ENCODE assay signal across 7 mouse cellular contexts in genomic region chr7:3664524-3665214, GRCm38 (mm10). TPM values are rescaled to one million over a fixed set of nuclear protein-coding genes. Genes with fewer than 3 reads are reported as not detected.
A peak's percentile ranks its signal among the peaks of the same experiment; 100 is the strongest.
DNase-seq lines count a peak whose midpoint lies in the region; ATAC-seq and TF ChIP-seq lines count a peak whose summit lies in the region.

No protein-coding gene starts in this region.

- peak; percentile 4; the same call in 1 of the 2 replicates for ATAC-seq in limb, embryonic 13.5 days (ENCODE audit: low FRiP score, low read depth)
- ATAC-seq in midbrain, postnatal 0 days (ENCODE audit: low FRiP score): peak; percentile 15; the same call in 1 of the 2 replicates
- no peak for ATAC-seq in megakaryocyte progenitor cell, adult 5-6 weeks (replicated peaks; ENCODE audit: poor library complexity)

- in situ Hi-C loops in CH12.LX (cut with MboI; ENCODE audit: low pct_ligation_motif_present, low pct_unique_long_range_greater_than_20kb, low sequenced_read_pairs): no loop called here

- no peak for TF ChIP-seq EP300 in CH12.LX (IDR thresholded peaks at IDR 0.05; ENCODE audit: low read length)

- dilution Hi-C loops in CH12.LX (cut with MboI; ENCODE audit: extremely low pct_ligation_motif_present, extremely low pct_unique_long_range_greater_than_20kb, low sequenced_read_pairs): no loop called here

- H3K4me2 ChIP-seq in CH12.LX (ENCODE audit: insufficient read depth, low read depth, poor library complexity, severe bottlenecking): peak overlapping the region; percentile 91
- peak overlapping the region; percentile 86 for H3K4me2 ChIP-seq in limb, embryonic 13.5 days (replicated peaks)
- H3K4me2 ChIP-seq in midbrain, postnatal 0 days (ENCODE audit: low read depth, low read length, poor library complexity, severe bottlenecking): peak overlapping the region; percentile 82

- H3K4me3 ChIP-seq in CH12.LX (replicated peaks in 1 of 3; ENCODE audit: low read depth in 2 of 3, low read length in 2 of 3, poor library complexity in 1 of 3): peak overlapping the region; percentile 79 to 96 (median 93)
- H3K4me3 ChIP-seq in limb, embryonic 13.5 days: peak overlapping the region; percentile 77
- peak overlapping the region; percentile 64 for H3K4me3 ChIP-seq in midbrain, postnatal 0 days (ENCODE audit: low read depth, low read length)

- H3K79me2 ChIP-seq in CH12.LX (replicated peaks; ENCODE audit: control insufficient read depth, extremely low read depth, insufficient read depth, poor library complexity, severe bottlenecking): peaks cover 13% of the 10 kb centered on the region; the same call in 1 of the 2 replicates

- 37% methylated on average over 15 of the region's 15 CpGs for WGBS in limb, embryonic 13.5 days
- WGBS in midbrain, postnatal 0 days: 31% methylated on average over 15 of the region's 15 CpGs

- peaks cover 25 to 44% of the 10 kb centered on the region in 2 experiments for H3K36me3 ChIP-seq in CH12.LX (replicated peaks in 1 of 2; ENCODE audit: control insufficient read depth in 1 of 2, insufficient read depth in 1 of 2, low read length in 1 of 2)
- H3K36me3 ChIP-seq in limb, embryonic 13.5 days: peaks cover 40% of the 10 kb centered on the region
- H3K36me3 ChIP-seq in midbrain, postnatal 0 days (ENCODE audit: insufficient read depth, low read length): peaks cover 24% of the 10 kb centered on the region

- peaks cover 0 to 25% of the 10 kb centered on the region in 2 experiments; a peak in 2 of 4 replicates for H3K4me1 ChIP-seq in CH12.LX (ENCODE audit: control insufficient read depth in 1 of 2, insufficient read depth in 2 of 2)
- peaks cover 23% of the 10 kb centered on the region for H3K4me1 ChIP-seq in limb, embryonic 13.5 days
- H3K4me1 ChIP-seq in midbrain, postnatal 0 days (ENCODE audit: insufficient read depth, low read length): peaks cover 5% of the 10 kb centered on the region; the same call in 1 of the 2 replicates

- H3K27ac ChIP-seq in CH12.LX (ENCODE audit: insufficient read depth, low read depth): no peak overlapping the region
- peak overlapping the region; percentile 81 for H3K27ac ChIP-seq in limb, embryonic 13.5 days
- H3K27ac ChIP-seq in midbrain, postnatal 0 days (ENCODE audit: low read depth, low read length): peak overlapping the region; percentile 72

- no peak for TF ChIP-seq CTCF in CH12.LX (conservative IDR thresholded peaks at IDR 0.05 in 1 of 2, IDR thresholded peaks at IDR 0.05 in 1 of 2; ENCODE audit: low read depth in 2 of 2, low read length in 2 of 2)
- TF ChIP-seq CTCF in midbrain, postnatal 0 days (IDR thresholded peaks at IDR 0.05): no peak

- TF ChIP-seq RAD21 in CH12.LX (IDR thresholded peaks at IDR 0.05; ENCODE audit: low read depth, low read length): no peak

- no peaks in the 10 kb centered on the region for H3K9me3 ChIP-seq in CH12.LX (replicated peaks; ENCODE audit: low read length)
- no peaks in the 10 kb centered on the region for H3K9me3 ChIP-seq in limb, embryonic 13.5 days
- H3K9me3 ChIP-seq in midbrain, postnatal 0 days (ENCODE audit: low read length): no peaks in the 10 kb centered on the region

- TF ChIP-seq POLR2A in CH12.LX (IDR thresholded peaks at IDR 0.05; ENCODE audit: low read depth, low read length): no peak

- H3K27me3 ChIP-seq in CH12.LX (replicated peaks): no peaks in the 10 kb centered on the region
- H3K27me3 ChIP-seq in limb, embryonic 13.5 days: no peaks in the 10 kb centered on the region
- no peaks in the 10 kb centered on the region for H3K27me3 ChIP-seq in midbrain, postnatal 0 days (ENCODE audit: insufficient read depth, low read length)

- peak overlapping the region; percentile 80 for H3K9ac ChIP-seq in CH12.LX (ENCODE audit: insufficient read depth, low read depth)
- H3K9ac ChIP-seq in limb, embryonic 13.5 days: peak overlapping the region; percentile 84
- H3K9ac ChIP-seq in midbrain, postnatal 0 days (replicated peaks; ENCODE audit: low read length, poor library complexity, severe bottlenecking): peak overlapping the region; percentile 70

- DNase-seq in CH12.LX (ENCODE audit: extremely low read depth): peak; percentile 21
- peak; percentile 17 for DNase-seq in MN1 (ENCODE audit: low spot score)
- peak; percentile 24 for DNase-seq in heart, postnatal 4 days
- peak; percentile 10 for DNase-seq in midbrain, postnatal 0 days (ENCODE audit: low spot score)
- no peak for DNase-seq in retina, embryonic 14.5 days (ENCODE audit: low spot score)

TF ChIP-seq in CH12.LX, 34 proteins besides CTCF, POLR2A, EP300 and RAD21 (continues in another document):
- TF ChIP-seq IRF4 (IDR thresholded peaks at IDR 0.05; ENCODE audit: low read depth, low read length): no peak
- no peak for TF ChIP-seq ZC3H11A (IDR thresholded peaks at IDR 0.05; ENCODE audit: low read depth, low read length)
- no peak for TF ChIP-seq KAT2A (IDR thresholded peaks at IDR 0.05; ENCODE audit: insufficient replicate concordance, low read length)
- TF ChIP-seq E2F4 (IDR thresholded peaks at IDR 0.05; ENCODE audit: insufficient replicate concordance, low read depth, low read length): no peak
- no peak for TF ChIP-seq MYC (IDR thresholded peaks at IDR 0.05; ENCODE audit: low read depth, low read length)
- TF ChIP-seq TCF12 (IDR thresholded peaks at IDR 0.05; ENCODE audit: low read depth, low read length): no peak
- no peak for TF ChIP-seq POLR2AphosphoS2 (IDR thresholded peaks at IDR 0.05; ENCODE audit: low read depth, low read length)
- no peak for TF ChIP-seq NELFE (IDR thresholded peaks at IDR 0.05; ENCODE audit: low read depth, low read length)
- TF ChIP-seq HCFC1 (IDR thresholded peaks at IDR 0.05; ENCODE audit: low read depth, low read length): no peak
- TF ChIP-seq ZMIZ1 (IDR thresholded peaks at IDR 0.05; ENCODE audit: low read depth, low read length): no peak
- no peak for TF ChIP-seq MAX (IDR thresholded peaks at IDR 0.05; ENCODE audit: low read length)
- no peak for TF ChIP-seq ELF1 (IDR thresholded peaks at IDR 0.05; ENCODE audit: low read depth, low read length)
- no peak for TF ChIP-seq MEF2A (IDR thresholded peaks at IDR 0.05; ENCODE audit: borderline replicate concordance, low read depth, low read length)
- TF ChIP-seq GABPA (IDR thresholded peaks at IDR 0.05; ENCODE audit: insufficient replicate concordance, low read depth, low read length): no peak
- no peak for TF ChIP-seq MAZ (IDR thresholded peaks at IDR 0.05; ENCODE audit: low read depth, low read length)

RNA-seq across cellular contexts. Expression of gene Leng1, which starts 1.0 kb away (rescaled TPM):
- total RNA-seq in CH12.LX (2012; rRNA removed): 6.7 and 8.1 TPM in 2 replicates
- total RNA-seq in CH12.LX (2014; rRNA removed): 5.4 and 5.8 TPM in 2 replicates
- polyA plus RNA-seq in CH12.LX (2012; ENCODE audit: insufficient read length, low read depth): 8.5 and 9.9 TPM in 2 replicates
- total RNA-seq in heart, postnatal 4 days (2021): 10 to 100 TPM in 1 of 2 experiments, 1 to 10 TPM in 1; 8.5 to 10.2 TPM
- 19.0 and 20.3 TPM in 2 replicates for polyA plus RNA-seq in limb, embryonic 13.5 days (2015; fragmentation: Nextera tagmentation; extraction: Ambion mirVana)
- total RNA-seq in midbrain, postnatal 0 days (2014; rRNA removed): 5.2 and 7.2 TPM in 2 replicates
- 11.2 and 12.1 TPM in 2 replicates for polyA plus RNA-seq in midbrain, postnatal 0 days (2015; fragmentation: Nextera tagmentation; extraction: Ambion mirVana)
- 6.1 and 9.4 TPM in 2 replicates for total RNA-seq in megakaryocyte progenitor cell, adult 5-6 weeks (2015)
- total RNA-seq in megakaryocyte progenitor cell, adult 5-6 weeks (2017): 7.9 and 10.3 TPM in 2 replicates

RNA-seq across cellular contexts. Expression of gene Tmc4, which starts 12.7 kb away (rescaled TPM):
- total RNA-seq in CH12.LX (2012; rRNA removed): 1.8 and 1.9 TPM in 2 replicates
- 0.56 and 1.9 TPM in 2 replicates for total RNA-seq in CH12.LX (2014; rRNA removed)
- polyA plus RNA-seq in CH12.LX (2012; ENCODE audit: insufficient read length, low read depth): 4.0 and 4.6 TPM in 2 replicates
- 1 to 10 TPM; 2.2 to 2.4 TPM for total RNA-seq in heart, postnatal 4 days (2021)
- 5.7 and 6.2 TPM in 2 replicates for polyA plus RNA-seq in limb, embryonic 13.5 days (2015; fragmentation: Nextera tagmentation; extraction: Ambion mirVana)
- total RNA-seq in midbrain, postnatal 0 days (2014; rRNA removed): 4.0 and 8.2 TPM in 2 replicates
- 3.7 and 4.2 TPM in 2 replicates for polyA plus RNA-seq in midbrain, postnatal 0 days (2015; fragmentation: Nextera tagmentation; extraction: Ambion mirVana)
- 4.4 and 8.4 TPM in 2 replicates for total RNA-seq in megakaryocyte progenitor cell, adult 5-6 weeks (2015)
- total RNA-seq in megakaryocyte progenitor cell, adult 5-6 weeks (2017): 2.9 and 3.2 TPM in 2 replicates

RNA-seq across cellular contexts. Expression of gene Cnot3, which starts 19.6 kb away (rescaled TPM):
- total RNA-seq in CH12.LX (2012; rRNA removed) (20.9 and 21.1 TPM in 2 replicates), CH12.LX (2014; rRNA removed) (5.8 and 10.5 TPM in 2 replicates)
- polyA plus RNA-seq in CH12.LX (2012; ENCODE audit: insufficient read length, low read depth): 68.3 and 76.9 TPM in 2 replicates
- 10 to 100 TPM; 37.9 to 38.3 TPM for total RNA-seq in heart, postnatal 4 days (2021)
- polyA plus RNA-seq in limb, embryonic 13.5 days (2015; fragmentation: Nextera tagmentation; extraction: Ambion mirVana): 63.7 and 66.8 TPM in 2 replicates
- 15.1 and 23.3 TPM in 2 replicates for total RNA-seq in midbrain, postnatal 0 days (2014; rRNA removed)
- polyA plus RNA-seq in midbrain, postnatal 0 days (2015; fragmentation: Nextera tagmentation; extraction: Ambion mirVana): 27.1 and 32.6 TPM in 2 replicates
- total RNA-seq in megakaryocyte progenitor cell, adult 5-6 weeks (2015): 114 and 122 TPM in 2 replicates
- total RNA-seq in megakaryocyte progenitor cell, adult 5-6 weeks (2017): 20.0 and 25.3 TPM in 2 replicates

RNA-seq across cellular contexts. Expression of gene Tsen34, which starts 28.0 kb away (rescaled TPM):
- 39.0 and 40.2 TPM in 2 replicates for total RNA-seq in CH12.LX (2012; rRNA removed)
- 26.9 and 34.8 TPM in 2 replicates for total RNA-seq in CH12.LX (2014; rRNA removed)
- polyA plus RNA-seq in CH12.LX (2012; ENCODE audit: insufficient read length, low read depth): 23.1 and 24.3 TPM in 2 replicates
- total RNA-seq in heart, postnatal 4 days (2021): 100 to 1,000 TPM; 127 to 133 TPM
- 268 and 271 TPM in 2 replicates for polyA plus RNA-seq in limb, embryonic 13.5 days (2015; fragmentation: Nextera tagmentation; extraction: Ambion mirVana)
- total RNA-seq in midbrain, postnatal 0 days (2014; rRNA removed): 329 and 396 TPM in 2 replicates
- polyA plus RNA-seq in midbrain, postnatal 0 days (2015; fragmentation: Nextera tagmentation; extraction: Ambion mirVana): 260 and 263 TPM in 2 replicates
- 15.0 and 19.4 TPM in 2 replicates for total RNA-seq in megakaryocyte progenitor cell, adult 5-6 weeks (2015)
- total RNA-seq in megakaryocyte progenitor cell, adult 5-6 weeks (2017): 17.7 and 21.0 TPM in 2 replicates

RNA-seq across cellular contexts. Expression of gene Mboat7, which starts 28.7 kb away (rescaled TPM):
- 21.7 and 22.3 TPM in 2 replicates for total RNA-seq in CH12.LX (2012; rRNA removed)
- 18.4 and 19.4 TPM in 2 replicates for total RNA-seq in CH12.LX (2014; rRNA removed)
- 36.4 and 41.2 TPM in 2 replicates for polyA plus RNA-seq in CH12.LX (2012; ENCODE audit: insufficient read length, low read depth)
- 10 to 100 TPM; 29.7 to 32.3 TPM for total RNA-seq in heart, postnatal 4 days (2021)
- 64.4 and 67.6 TPM in 2 replicates for polyA plus RNA-seq in limb, embryonic 13.5 days (2015; fragmentation: Nextera tagmentation; extraction: Ambion mirVana)
- 219 and 252 TPM in 2 replicates for total RNA-seq in midbrain, postnatal 0 days (2014; rRNA removed)
- 134 and 141 TPM in 2 replicates for polyA plus RNA-seq in midbrain, postnatal 0 days (2015; fragmentation: Nextera tagmentation; extraction: Ambion mirVana)
- 49.1 and 51.4 TPM in 2 replicates for total RNA-seq in megakaryocyte progenitor cell, adult 5-6 weeks (2015)
- total RNA-seq in megakaryocyte progenitor cell, adult 5-6 weeks (2017): 19.0 and 27.6 TPM in 2 replicates
